Mouse (Mus musculus): ENCODE data around the gene Gngt2.

DNA sequence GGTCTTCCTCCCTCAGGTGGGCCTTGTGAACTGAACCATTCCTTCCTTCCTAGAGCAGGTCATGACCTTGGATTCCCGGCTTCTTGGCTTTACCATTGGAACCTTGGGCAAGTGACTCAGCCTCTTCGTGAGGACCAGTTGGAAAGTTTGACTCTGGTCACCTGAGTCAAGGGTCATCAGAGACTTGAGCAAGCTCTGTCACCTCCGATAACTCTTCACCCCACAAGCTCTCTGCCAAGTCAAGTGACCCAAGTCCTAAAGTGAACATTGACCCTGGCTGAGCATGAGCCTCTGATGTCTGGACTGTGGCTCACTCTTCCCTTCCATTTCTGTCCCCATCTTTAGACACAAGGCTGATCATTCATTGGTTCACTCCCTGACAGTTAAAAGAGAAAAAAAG lies 15.5 kb upstream of the Gngt2 start:
- TF ChIP-seq CTCF (IDR thresholded peaks at IDR 0.05; ENCODE audit: extremely low read depth, insufficient read length, insufficient replicate concordance, low read depth, low read length) (no peak), POLR2A (IDR thresholded peaks at IDR 0.05; ENCODE audit: low read depth, low read length) (no peak)

All from small intestine, adult 2 months (tissue).